Mouse (Mus musculus): ENCODE data around the gene Dscam.

The Dscam gene

DNA sequence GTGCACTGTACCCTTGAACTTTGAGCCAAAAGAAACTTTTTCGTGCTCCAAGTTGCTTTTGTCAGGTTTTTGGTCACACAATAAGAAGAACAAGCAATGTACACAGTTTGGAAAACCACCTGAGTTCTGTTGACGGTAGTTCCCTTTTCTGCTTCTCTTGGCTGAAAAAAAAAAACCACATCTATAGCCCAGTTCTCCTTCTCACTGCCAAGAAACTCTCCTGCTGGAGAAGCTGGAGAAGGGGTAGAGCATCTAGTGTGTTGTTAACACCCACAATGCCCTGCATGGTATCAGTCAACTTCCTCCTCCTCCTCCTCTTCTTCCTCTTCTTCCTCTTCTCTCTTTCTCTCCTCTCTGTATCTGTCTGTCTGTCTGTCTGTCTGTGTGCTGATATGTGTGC is 65.3 kb downstream of the Dscam start:
- no peak for ATAC-seq (ENCODE audit: low TSS enrichment)

DNA sequence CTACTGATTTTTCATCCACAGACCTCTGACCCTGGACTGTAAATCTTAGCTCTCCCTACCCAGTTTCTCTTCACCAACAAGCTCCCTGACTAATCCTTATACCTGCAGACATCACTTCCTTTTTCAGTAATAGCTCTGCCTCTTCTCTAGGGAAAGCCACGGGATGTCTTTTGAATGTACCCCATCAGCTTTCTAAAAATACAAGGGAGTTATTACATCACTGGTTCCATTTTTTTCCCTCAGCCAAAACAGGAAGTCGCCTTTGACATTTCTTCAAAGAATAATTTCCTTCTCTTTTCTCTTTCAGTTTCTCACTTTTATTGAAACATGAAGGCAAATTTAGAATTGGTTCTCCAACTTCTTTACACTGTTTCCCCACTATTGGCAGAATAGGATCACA is 67.5 kb downstream of the Dscam start:
- ATAC-seq (ENCODE audit: low TSS enrichment): no peak

DNA sequence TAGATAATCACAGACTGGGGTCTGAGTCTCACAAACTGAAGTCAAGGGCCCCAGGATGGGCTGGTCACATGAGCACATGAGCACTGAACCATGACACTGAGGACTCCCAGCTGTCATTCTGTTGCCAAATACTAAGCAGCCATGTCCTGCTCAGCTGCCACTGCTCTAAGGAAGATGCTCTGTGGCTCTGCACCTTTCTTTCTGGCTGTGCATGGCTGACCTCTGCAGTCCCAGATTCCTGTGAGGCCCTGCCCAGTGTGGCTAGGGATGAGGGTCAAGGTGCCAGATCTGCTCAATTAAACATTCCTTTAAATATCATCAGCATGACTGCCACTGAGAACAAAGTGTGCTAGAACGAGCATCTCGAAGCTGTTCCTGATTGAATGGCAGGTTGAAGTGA is 70.5 kb downstream of the Dscam start:
- ATAC-seq (ENCODE audit: low TSS enrichment): no peak

DNA sequence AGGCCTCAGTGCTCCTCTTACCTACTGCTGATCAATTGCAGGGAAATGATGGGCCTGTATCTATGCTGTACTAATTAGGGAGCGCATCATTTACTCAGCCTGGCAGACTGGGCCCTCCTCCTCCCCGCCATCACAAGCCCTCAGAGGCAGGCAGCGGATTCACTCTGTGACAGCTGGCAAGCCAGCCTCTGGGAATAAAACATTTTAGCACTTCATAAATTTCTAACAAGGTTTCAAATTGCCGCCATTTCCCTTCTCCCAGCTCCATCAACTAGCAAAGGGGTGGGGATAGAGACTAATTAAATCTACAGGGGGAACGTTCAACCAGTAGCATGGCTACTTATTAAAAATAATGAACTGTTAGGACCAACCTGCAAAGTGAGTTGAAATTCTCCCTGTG is 72.0 kb downstream of the Dscam start:
- ATAC-seq (ENCODE audit: low TSS enrichment): peak; percentile 29; the same call in 1 of the 2 replicates

DNA sequence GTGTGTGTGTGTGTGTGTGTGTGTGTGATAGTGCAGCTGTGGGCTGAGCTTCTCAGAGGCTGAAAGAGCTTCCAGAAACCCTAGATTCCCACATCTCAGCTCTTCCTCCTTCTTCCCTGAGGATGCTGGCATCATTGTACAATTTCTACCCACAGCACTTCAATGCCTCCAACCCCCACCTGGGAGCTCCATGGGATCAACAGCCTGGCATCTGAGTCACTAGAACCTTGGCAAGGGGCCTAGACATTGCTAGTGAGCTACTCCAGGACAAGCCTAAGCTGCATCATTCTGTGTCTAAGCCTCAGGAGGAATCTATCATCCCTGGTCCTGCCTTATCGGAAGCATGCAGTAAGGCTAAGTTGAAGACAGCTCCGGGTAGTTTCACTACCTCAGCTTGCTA is 73.8 kb downstream of the Dscam start:
- ATAC-seq (ENCODE audit: low TSS enrichment): peak; percentile 93

DNA sequence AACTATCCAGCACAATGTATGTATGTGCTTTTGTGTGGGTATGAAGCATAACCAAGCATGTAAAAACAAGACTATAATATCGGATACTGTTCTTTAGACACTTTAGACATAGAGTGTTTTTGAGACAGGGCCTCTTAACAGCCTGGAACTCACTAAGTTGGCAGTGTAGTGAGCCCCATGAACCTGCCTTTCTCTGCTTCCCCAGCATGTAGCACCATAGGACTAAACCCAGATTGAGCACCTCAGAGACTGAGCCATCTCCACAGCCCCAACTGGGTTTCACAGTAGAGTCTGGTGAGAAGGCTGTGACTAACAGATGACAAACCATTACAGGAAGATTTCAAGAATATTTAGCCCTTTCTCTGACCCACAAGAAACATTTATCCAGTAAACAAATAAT is 75.1 kb downstream of the Dscam start:
- ATAC-seq (ENCODE audit: low TSS enrichment): no peak

DNA sequence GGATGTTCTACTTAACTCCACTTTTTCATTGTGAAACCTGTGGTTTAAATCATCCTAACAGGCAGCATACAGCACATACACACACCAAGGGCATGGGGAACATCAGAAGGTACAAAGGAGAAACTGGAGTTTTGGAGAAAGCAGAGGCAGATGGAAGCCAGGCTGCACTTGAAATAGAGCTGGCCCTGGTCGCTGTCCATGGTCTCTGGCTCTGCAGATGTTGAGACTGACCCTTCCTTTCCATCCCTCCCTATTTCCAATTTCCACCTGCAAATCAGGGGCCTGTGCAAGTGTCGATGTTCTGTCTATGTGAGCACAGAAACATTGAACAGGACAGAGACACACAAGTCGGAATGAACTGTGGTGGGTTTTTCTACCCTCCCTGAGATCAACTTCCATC is 81.2 kb downstream of the Dscam start:
- no peak for ATAC-seq (ENCODE audit: low TSS enrichment)

DNA sequence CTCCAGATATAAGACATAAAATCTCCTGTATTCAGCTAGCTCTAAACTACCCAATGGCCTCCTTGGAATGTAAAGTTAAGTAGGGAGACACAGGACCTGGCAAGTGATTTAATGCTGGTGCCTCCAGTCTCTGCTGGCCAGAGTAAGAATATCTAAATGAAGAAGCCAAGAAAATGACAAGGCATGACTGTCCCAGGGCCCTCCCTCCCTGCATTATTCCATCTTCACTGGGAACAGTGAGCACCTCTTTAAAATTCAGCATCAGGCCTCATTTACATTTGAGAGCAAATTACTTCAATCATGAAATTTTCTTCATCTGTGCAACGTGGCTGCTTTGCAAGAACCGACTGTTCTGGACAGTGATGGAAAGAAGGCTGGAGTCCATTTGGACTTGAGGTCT is 86.9 kb downstream of the Dscam start:
- ATAC-seq (ENCODE audit: low TSS enrichment): peak; percentile 89

DNA sequence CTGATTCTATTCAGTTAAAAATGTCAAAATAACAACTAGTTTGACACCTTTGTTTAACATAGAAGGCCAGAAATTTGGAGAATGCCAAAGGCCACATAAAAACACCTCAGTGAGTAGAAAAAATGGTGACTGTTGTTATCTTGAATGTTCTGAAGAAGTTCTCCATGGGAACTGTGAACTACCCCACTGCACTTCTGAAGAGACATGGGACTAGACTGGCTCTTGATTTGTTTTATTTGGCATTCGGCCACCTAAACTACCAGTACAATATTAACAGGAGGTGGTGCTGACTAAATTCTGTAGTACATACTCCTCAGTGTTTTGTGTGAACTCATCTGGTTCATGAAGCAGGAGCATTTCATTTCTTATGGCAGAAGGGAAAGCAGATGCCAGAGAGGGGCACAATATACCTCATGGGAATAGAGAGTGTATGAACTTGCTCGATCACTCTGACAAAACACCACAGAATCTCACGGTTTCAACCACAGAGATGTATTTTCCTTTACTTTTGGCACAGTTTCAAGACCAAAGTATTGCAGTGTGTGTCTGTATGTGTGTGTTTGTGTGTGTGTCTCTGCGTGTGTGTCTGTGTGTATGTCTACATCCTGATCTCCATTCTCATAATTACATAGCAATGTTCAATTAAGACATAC is 94.5 kb downstream of the Dscam start:
- no peak for ATAC-seq (ENCODE audit: low TSS enrichment)

DNA sequence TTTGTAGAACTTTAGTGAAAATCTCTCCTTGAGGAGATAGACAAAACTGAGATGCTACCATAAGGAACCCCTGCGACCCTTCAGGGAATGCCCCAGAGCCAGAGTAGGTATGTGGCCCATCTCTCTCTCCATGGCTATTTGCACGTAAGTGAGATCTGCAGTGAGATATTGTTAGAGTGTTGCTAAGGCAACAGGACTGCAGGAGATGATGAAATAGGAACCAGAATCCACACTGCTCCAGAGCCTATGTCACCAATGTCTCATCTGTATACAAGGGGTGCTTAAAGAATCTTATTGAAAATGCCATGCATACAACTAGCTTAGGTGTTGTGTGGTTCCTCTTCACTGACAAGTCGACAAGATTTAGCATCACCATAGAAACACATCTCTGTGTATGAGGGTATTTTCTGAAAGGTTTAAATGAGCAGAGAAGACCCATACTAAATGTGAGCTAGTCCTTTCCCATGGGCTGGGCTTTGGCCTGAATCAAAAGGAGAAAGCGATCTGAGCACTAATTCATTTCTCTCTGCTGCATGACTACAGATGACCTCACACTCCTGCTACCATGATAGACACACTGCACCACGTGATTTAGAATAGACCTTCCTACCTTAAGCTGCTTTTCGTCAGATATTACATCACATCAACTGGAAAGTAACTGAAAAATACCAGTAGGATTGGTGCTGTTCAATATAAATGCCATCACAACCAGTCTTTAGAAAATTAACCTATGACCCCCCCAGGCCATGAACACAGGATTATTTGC is 95.2 kb downstream of the Dscam start:
- peak; percentile 64; the same call in 1 of the 2 replicates for ATAC-seq (ENCODE audit: low TSS enrichment)

DNA sequence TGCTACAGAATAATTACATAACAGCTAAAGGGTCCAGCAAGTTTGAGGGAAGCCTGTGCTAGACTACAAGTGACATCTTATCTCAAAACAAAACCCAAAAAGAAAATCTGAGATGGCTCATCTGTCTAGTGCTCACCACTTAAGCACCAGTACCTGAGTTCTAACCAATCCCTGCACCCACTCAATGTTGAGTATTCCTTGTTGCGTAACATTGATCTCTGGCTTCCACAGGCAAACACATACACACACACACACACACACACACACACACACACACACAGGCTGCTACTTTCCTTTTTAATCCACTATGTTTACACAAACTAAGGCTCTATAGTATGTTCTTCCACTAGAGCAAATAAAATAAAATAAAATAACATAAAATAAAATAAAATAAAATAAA is 96.7 kb downstream of the Dscam start:
- ATAC-seq (ENCODE audit: low TSS enrichment): no peak

DNA sequence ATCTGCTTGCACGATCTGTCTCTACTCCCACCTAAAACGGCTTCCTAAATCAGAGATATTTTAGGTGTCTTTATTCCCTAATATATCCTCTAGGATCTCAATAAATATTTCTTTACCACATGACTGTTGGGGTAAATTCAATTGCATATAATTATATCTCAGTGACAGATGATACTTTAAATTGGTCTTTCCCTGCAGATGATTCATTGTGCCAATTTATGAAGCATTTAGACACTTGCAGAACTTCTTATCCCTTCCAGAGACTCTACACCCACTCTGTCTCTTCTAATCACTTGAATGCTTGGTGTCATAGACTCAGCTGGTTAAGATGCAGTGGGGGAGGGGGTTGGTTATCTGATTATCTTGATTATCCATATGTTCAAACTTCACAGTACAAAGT is 97.9 kb downstream of the Dscam start:
- ATAC-seq (ENCODE audit: low TSS enrichment): peak; percentile 71

DNA sequence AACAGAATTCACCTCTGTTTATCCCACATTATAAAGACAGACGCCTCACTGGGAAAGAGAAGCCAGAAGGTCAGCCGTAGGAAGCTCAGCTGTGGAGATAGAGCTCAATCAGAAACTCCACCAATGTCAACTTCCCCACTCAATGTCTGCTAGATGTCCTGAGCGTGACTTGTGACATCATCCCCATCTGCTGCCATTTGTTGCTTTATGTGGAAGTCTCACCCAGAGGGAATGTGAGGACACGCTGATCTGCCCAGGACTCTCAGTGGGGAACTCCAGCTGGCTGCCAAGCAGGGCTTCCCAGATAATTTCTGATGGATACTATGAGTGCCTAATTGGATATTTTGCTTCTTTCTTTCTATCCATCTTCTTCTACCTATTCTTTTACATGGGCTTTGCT is 103.7 kb downstream of the Dscam start:
- peak; percentile 48; the same call in 1 of the 2 replicates for ATAC-seq (ENCODE audit: low TSS enrichment)

DNA sequence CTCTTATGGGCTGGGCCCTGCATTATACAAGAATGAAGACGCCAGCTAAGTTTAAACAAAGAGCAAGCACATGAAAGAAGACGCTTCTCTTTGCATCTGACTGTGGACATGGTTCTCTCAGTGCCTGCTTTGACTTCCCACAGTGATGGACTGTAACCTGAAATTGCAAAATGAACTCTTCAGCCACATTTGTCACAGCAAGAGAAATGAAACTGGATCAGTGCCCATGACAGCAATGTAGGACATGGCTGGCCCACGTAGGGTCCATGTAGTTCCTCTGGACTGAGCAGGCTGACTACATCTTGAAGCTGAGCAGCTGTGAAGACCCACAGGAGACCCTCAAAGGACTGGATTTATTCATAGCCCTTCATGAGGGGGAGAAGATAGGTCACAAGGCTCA is 108.3 kb downstream of the Dscam start:
- no peak for ATAC-seq (ENCODE audit: low TSS enrichment)

DNA sequence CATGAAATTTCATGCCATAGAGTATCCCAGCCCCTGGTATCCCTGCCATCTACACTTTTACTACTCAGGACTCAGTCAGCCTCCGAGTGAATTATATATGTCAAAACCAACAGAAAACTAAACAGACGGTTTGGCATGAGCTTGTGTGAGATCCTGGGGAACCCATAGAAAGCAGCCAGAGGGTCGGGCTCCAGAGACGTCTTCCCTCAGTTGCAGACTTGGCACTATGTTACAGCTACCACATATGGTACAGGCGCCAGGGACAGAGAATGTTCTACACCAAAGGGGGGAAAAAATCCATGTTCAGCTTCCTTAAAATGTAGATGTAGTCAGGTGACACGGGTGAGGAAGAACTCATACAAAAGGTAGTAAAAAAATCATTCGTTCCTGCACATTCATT is 109.2 kb downstream of the Dscam start:
- no peak for ATAC-seq (ENCODE audit: low TSS enrichment)

DNA sequence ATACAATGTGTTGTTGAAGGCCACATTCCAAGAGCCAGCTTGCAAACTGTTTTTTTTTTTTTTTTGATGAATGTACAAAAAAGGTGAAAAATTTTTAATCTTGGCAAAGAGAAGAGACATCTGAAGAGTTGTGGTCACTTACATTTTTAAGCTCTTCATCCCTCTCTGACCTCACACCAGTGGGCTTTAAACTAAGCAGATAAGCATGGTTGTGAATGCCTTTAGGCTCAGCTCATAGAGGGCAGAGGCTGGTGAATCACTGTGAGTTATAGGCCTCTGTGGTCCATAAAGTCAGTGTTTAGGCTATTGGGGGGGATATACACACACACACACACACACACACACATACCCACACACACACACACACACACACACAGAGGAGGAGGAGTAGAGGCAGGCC is 109.8 kb downstream of the Dscam start:
- ATAC-seq (ENCODE audit: low TSS enrichment): no peak

DNA sequence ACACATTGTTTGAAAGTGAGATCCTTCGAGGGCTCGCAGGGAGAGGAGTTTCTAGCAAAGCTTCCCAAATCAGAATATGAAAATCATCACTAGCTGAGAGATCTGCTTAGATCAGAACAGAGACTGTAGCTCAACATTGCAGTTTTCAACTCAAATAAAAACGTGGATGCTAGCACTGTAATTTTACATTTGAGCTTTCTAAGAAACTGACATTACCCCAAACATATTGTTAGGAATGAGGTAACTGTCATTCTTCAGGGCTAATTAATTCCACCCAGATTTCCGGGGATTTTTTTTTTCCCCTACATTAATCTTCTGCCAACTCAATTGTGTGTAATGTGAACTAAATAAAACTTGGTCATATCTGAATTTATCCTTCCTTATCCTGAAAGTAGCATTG is 110.3 kb downstream of the Dscam start:
- ATAC-seq (ENCODE audit: low TSS enrichment): peak; percentile 47; the same call in 1 of the 2 replicates

DNA sequence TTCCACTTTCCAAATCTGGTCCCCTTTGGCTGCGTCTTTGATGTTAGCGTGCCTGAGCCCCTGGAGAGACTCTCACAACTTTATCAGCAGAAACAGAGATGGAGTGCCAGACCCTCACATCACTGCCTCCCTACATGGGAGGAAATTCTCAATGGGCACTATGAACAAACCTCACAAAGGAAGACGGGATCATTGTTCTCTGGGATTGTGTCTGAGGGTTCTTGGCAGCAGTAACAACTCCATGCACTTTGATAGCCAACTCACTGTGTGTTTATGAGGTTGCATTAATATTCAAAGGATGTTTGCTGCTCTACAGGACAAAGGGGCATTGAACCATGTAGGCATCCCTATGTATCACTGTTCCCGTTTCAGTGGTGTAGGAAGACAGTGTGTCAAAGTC is 135.3 kb downstream of the Dscam start:
- ATAC-seq (ENCODE audit: low TSS enrichment): peak; percentile 44; the same call in 1 of the 2 replicates

DNA sequence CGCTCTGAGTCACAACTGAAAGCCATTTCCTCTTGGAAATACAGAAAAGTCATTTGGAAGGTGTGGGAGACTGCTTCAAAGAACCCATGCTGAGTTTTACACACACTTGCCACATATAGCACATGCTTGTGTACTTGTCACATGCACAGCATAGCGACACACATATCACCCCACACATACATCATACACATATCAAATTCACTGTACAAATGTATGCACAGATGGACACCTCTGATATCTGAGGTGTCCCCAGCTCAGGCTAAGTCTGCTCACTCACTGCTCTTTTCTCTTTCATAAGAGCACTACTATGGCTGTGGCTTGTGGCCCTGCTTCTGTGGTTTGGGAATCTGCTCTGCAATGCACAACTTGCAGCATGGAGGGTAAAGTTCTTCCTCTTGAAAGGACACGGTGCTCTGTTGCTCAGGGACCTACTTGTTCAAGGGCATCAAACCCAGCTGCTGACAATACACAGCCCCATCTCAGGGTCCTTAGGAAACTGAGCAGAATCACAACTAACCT is 137.0 kb downstream of the Dscam start:
- no peak for ATAC-seq (ENCODE audit: low TSS enrichment)

DNA sequence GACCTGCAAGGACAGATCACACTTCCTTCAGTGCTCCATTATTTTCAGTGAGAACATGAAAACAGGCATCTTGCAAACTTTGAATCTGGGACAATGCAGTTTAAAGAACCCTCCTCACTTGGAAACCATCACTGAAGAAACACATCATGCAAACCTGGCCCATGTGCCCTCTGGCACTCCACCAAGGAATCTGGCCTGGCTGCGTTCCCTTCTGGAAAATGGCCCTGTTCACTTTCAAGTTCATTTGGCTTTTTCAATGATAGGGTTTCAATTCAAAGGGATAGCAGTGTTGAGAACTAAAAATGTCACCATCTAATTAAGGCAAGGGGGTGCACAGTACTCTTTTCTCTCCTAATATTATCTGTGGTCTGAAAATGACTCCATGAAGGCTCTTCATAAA is 142.9 kb downstream of the Dscam start:
- ATAC-seq (ENCODE audit: low TSS enrichment): no peak

DNA sequence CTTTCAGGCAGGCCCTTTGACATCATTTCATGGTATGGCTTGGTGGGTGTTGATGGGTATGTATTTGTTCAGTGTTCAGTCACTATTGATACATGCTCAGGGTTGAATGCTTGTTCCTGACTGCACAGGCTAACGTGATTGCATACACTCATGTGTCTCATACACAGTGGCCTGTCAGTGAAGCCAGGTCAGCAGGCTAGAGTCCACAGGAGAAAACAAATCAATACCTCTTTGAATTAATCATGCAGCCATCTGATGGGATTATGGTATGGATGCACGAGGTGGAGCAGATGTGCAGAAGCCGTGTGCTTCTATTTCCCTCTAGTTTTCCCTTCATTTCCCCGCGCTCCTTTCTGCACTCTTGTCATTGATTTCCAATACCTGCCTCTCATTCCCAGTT is 143.7 kb downstream of the Dscam start:
- no peak for ATAC-seq (ENCODE audit: low TSS enrichment)

DNA sequence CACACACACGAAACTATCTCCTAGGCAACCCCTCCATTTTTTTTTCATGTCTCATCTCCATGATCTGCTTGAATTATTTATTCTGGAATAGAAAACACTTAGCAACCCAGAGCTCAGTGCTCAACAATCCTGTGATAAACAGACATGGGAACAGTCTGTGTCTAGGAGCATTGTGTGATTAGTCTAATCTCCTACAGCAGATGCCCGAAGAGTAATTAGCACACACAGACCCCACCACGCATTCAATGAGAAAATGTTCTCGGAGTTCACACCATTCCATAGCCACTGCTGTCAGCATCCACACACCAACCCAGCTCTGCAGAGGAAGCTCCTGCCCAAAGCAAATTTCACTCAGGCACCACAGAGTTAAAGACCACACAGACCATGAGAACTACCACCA is 146.1 kb downstream of the Dscam start:
- ATAC-seq (ENCODE audit: low TSS enrichment): no peak

DNA sequence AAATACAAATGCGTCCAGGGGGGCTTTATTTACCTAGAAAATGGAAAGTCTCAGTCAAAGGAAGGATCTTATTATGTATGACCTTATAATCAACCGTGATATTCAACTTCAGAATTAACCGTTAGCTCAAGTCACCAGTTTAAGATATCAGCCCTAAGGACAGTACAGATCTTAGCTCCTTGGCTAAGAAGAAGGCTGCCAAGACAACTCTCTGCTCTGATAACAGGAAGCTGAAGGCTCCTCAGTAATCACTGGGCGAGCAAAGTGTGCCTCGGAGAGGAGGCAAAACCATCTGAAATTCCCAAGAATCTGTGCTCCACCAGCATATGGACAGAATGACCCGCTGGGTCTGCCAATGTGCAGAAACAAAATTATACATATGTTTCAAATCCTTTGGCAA is 149.1 kb downstream of the Dscam start:
- ATAC-seq (ENCODE audit: low TSS enrichment): no peak
